Mouse (Mus musculus): Measurements from ENCODE around the gene Csnk1d. TPM values are rescaled to one million over a fixed set of nuclear protein-coding genes. Genes with fewer than 3 reads are reported as not detected.

Gene Csnk1d
- total RNA-seq, 1 experiment: 60.7 TPM

- in situ Hi-C loops (cut with MboI; ENCODE audit: low sequenced_read_pairs in 2 of 2, unreplicated experiment in 2 of 2): no loop called here
- H3K4me3 ChIP-seq (ENCODE audit: insufficient read depth in 1 of 2, low read depth in 1 of 2, low read length in 2 of 2, poor library complexity in 1 of 2, severe bottlenecking in 1 of 2): peak overlapping the region in 1 of 2 experiments; percentile 26; a peak in 1 of 4 replicates
- no peaks in the 10 kb centered on the region for H3K9me3 ChIP-seq (ENCODE audit: control insufficient read depth, insufficient read depth, low read depth, low read length)
- H3K27ac ChIP-seq (ENCODE audit: insufficient read depth, low read depth, low read length, poor library complexity, severe bottlenecking): no peak overlapping the region
- H3K9ac ChIP-seq (ENCODE audit: insufficient read depth, low read depth, low read length, poor library complexity, severe bottlenecking): no peak overlapping the region
- no peak for DNase-seq (ENCODE audit: low read depth, low spot score)
- no peaks in the 10 kb centered on the region for H3K4me1 ChIP-seq (ENCODE audit: control insufficient read depth in 2 of 2, insufficient read depth in 2 of 2, low read length in 2 of 2, poor library complexity in 1 of 2)
- no peaks in the 10 kb centered on the region for H3K36me3 ChIP-seq (ENCODE audit: control insufficient read depth, insufficient read depth, low read length, poor library complexity, severe bottlenecking)
- TF ChIP-seq MAFK (IDR thresholded peaks at IDR 0.05; ENCODE audit: insufficient read depth, low read depth, low read length) (no peak), ZNF384 (IDR thresholded peaks at IDR 0.05; ENCODE audit: low read depth, low read length) (no peak), ZC3H11A (IDR thresholded peaks at IDR 0.05; ENCODE audit: borderline replicate concordance, low read depth, low read length) (no peak), CHD2 (IDR thresholded peaks at IDR 0.05; ENCODE audit: low read depth, low read length) (no peak), HCFC1 (IDR thresholded peaks at IDR 0.05; ENCODE audit: borderline replicate concordance, insufficient read depth, low read length) (no peak)
Measured at GRCm38 (mm10) chr11:121014896-121015300, 23.8 kb upstream of the Csnk1d start.

GRCm38 (mm10) chr11:121013656-121014055, 22.5 kb upstream of the Csnk1d start:
- Histone ChIP-seq H3K36me3 (ENCODE audit: control insufficient read depth, insufficient read depth, low read length, poor library complexity, severe bottlenecking) (no peaks in the 10 kb centered on the region), H3K4me1 (ENCODE audit: control insufficient read depth in 2 of 2, insufficient read depth in 2 of 2, low read length in 2 of 2, poor library complexity in 1 of 2) (no peaks in the 10 kb centered on the region), H3K4me3 (ENCODE audit: insufficient read depth in 1 of 2, low read depth in 1 of 2, low read length in 2 of 2, poor library complexity in 1 of 2, severe bottlenecking in 1 of 2) (no peak overlapping the region), H3K9me3 (ENCODE audit: control insufficient read depth, insufficient read depth, low read depth, low read length) (no peaks in the 10 kb centered on the region), H3K9ac (ENCODE audit: insufficient read depth, low read depth, low read length, poor library complexity, severe bottlenecking) (no peak overlapping the region), H3K27ac (ENCODE audit: insufficient read depth, low read depth, low read length, poor library complexity, severe bottlenecking) (no peak overlapping the region)
- in situ Hi-C loops (cut with MboI; ENCODE audit: low sequenced_read_pairs in 2 of 2, unreplicated experiment in 2 of 2): no loop called here
- no peak for DNase-seq (ENCODE audit: low read depth, low spot score)
- TF ChIP-seq ZNF384 (IDR thresholded peaks at IDR 0.05; ENCODE audit: low read depth, low read length) (no peak), ZC3H11A (IDR thresholded peaks at IDR 0.05; ENCODE audit: borderline replicate concordance, low read depth, low read length) (no peak), CHD2 (IDR thresholded peaks at IDR 0.05; ENCODE audit: low read depth, low read length) (no peak), MAFK (IDR thresholded peaks at IDR 0.05; ENCODE audit: insufficient read depth, low read depth, low read length) (no peak), HCFC1 (IDR thresholded peaks at IDR 0.05; ENCODE audit: borderline replicate concordance, insufficient read depth, low read length) (no peak)

- DNase-seq (ENCODE audit: low read depth, low spot score): no peak
- no peaks in the 10 kb centered on the region for H3K4me1 ChIP-seq (ENCODE audit: control insufficient read depth in 2 of 2, insufficient read depth in 2 of 2, low read length in 2 of 2, poor library complexity in 1 of 2)
- H3K4me3 ChIP-seq (ENCODE audit: insufficient read depth in 1 of 2, low read depth in 1 of 2, low read length in 2 of 2, poor library complexity in 1 of 2, severe bottlenecking in 1 of 2): no peak overlapping the region
- TF ChIP-seq ZC3H11A (IDR thresholded peaks at IDR 0.05; ENCODE audit: borderline replicate concordance, low read depth, low read length) (no peak), CHD2 (IDR thresholded peaks at IDR 0.05; ENCODE audit: low read depth, low read length) (no peak), HCFC1 (IDR thresholded peaks at IDR 0.05; ENCODE audit: borderline replicate concordance, insufficient read depth, low read length) (no peak), MAFK (IDR thresholded peaks at IDR 0.05; ENCODE audit: insufficient read depth, low read depth, low read length) (no peak), ZNF384 (IDR thresholded peaks at IDR 0.05; ENCODE audit: low read depth, low read length) (no peak)
- H3K9ac ChIP-seq (ENCODE audit: insufficient read depth, low read depth, low read length, poor library complexity, severe bottlenecking): no peak overlapping the region
- no peaks in the 10 kb centered on the region for H3K36me3 ChIP-seq (ENCODE audit: control insufficient read depth, insufficient read depth, low read length, poor library complexity, severe bottlenecking)
- no peaks in the 10 kb centered on the region for H3K9me3 ChIP-seq (ENCODE audit: control insufficient read depth, insufficient read depth, low read depth, low read length)
- in situ Hi-C loops (cut with MboI; ENCODE audit: low sequenced_read_pairs in 2 of 2, unreplicated experiment in 2 of 2): no loop called here
- H3K27ac ChIP-seq (ENCODE audit: insufficient read depth, low read depth, low read length, poor library complexity, severe bottlenecking): no peak overlapping the region
Measured at GRCm38 (mm10) chr11:121010044-121010755, 19.1 kb upstream of the Csnk1d start.

GRCm38 (mm10) chr11:121006184-121006583, 15.1 kb upstream of the Csnk1d start:
- Histone ChIP-seq H3K27ac (ENCODE audit: insufficient read depth, low read depth, low read length, poor library complexity, severe bottlenecking) (no peak overlapping the region), H3K9ac (ENCODE audit: insufficient read depth, low read depth, low read length, poor library complexity, severe bottlenecking) (no peak overlapping the region), H3K36me3 (ENCODE audit: control insufficient read depth, insufficient read depth, low read length, poor library complexity, severe bottlenecking) (no peaks in the 10 kb centered on the region), H3K4me3 (ENCODE audit: insufficient read depth in 1 of 2, low read depth in 1 of 2, low read length in 2 of 2, poor library complexity in 1 of 2, severe bottlenecking in 1 of 2) (no peak overlapping the region), H3K4me1 (ENCODE audit: control insufficient read depth in 2 of 2, insufficient read depth in 2 of 2, low read length in 2 of 2, poor library complexity in 1 of 2) (no peaks in the 10 kb centered on the region; a peak in 1 of 4 replicates), H3K9me3 (ENCODE audit: control insufficient read depth, insufficient read depth, low read depth, low read length) (no peaks in the 10 kb centered on the region)
- no peak for TF ChIP-seq ZC3H11A (IDR thresholded peaks at IDR 0.05; ENCODE audit: borderline replicate concordance, low read depth, low read length)
- no peak for TF ChIP-seq MAFK (IDR thresholded peaks at IDR 0.05; ENCODE audit: insufficient read depth, low read depth, low read length)
- no peak for TF ChIP-seq HCFC1 (IDR thresholded peaks at IDR 0.05; ENCODE audit: borderline replicate concordance, insufficient read depth, low read length)
- no peak for TF ChIP-seq CHD2 (IDR thresholded peaks at IDR 0.05; ENCODE audit: low read depth, low read length)
- no peak for TF ChIP-seq ZNF384 (IDR thresholded peaks at IDR 0.05; ENCODE audit: low read depth, low read length)
- in situ Hi-C loops (cut with MboI; ENCODE audit: low sequenced_read_pairs in 2 of 2, unreplicated experiment in 2 of 2): no loop called here
- no peak for DNase-seq (ENCODE audit: low read depth, low spot score)
